Mouse (Mus musculus) liver, embryonic 16.5 days (tissue): ENCODE data around the gene Znrd1. TPM values are rescaled to one million over a fixed set of nuclear protein-coding genes. Genes with fewer than 3 reads are reported as not detected.

Experiments
- ATAC-seq: fragments of 200-750 bp; cut with Nextera tagmentation; 2 replicates; pipeline ENCODE4 v1.8.0; 2017; ENCODE audit warnings: low read depth, mild to moderate bottlenecking, moderate number of reproducible peaks, moderate library complexity
- H3K27ac ChIP-seq: fragments of 300-500 bp; sonication (generic); 2 replicates; pipeline ENCODE4 v1.5.1; 2014; ENCODE audit warnings: mild to moderate bottlenecking, low read length
- H3K27me3 ChIP-seq: fragments of 300-500 bp; sonication (generic); 2 replicates; pipeline ENCODE4 v1.6.1; 2014; ENCODE audit warnings: low read depth, low read length, mixed read lengths; ENCODE audit not compliant: control insufficient read depth, insufficient read depth
- H3K36me3 ChIP-seq: fragments of 300-500 bp; sonication (generic); 2 replicates; pipeline ENCODE4 v1.6.1; 2014; ENCODE audit warnings: mild to moderate bottlenecking; ENCODE audit not compliant: control insufficient read depth, insufficient read depth
- H3K4me1 ChIP-seq: fragments of 300-500 bp; sonication (generic); 2 replicates; pipeline ENCODE4 v1.6.1; 2014; ENCODE audit warnings: low read depth, low read length, mixed read lengths; ENCODE audit not compliant: control insufficient read depth
- H3K4me2 ChIP-seq: fragments of 300-500 bp; sonication (generic); 2 replicates; pipeline ENCODE4 v1.6.1; 2014; ENCODE audit warnings: low read depth, low read length, mixed read lengths
- H3K4me3 ChIP-seq: fragments of 300-500 bp; sonication (generic); 2 replicates; pipeline ENCODE4 v1.5.1; 2014; ENCODE audit warnings: low read depth, mild to moderate bottlenecking, low read length
- H3K9ac ChIP-seq: fragments of 300-500 bp; sonication (generic); 2 replicates; pipeline ENCODE4 v1.6.1; 2014; ENCODE audit warnings: low read depth, low read length
- H3K9me3 ChIP-seq: fragments of 300-500 bp; sonication (generic); replicated peaks from 2 replicates; pipeline ENCODE4 v1.6.1; 2016; ENCODE audit warnings: low read length; ENCODE audit not compliant: control insufficient read depth
- WGBS: fragments of 180-500 bp; shearing (Covaris S2); extraction: QIAGEN DNeasy Blood & Tissue Kit; methylation state at CpG from one replicate; pipeline ENCODE4 v1.1.7; 2014; ENCODE audit not compliant: insufficient replicate concordance; 5-methylcytosine and 5-hydroxymethylcytosine counted together
- polyA plus RNA-seq: library from polyadenylated mRNA; unstranded; fragments of >200 nt; fragmentation: Nextera tagmentation; extraction: Ambion mirVana; gene quantifications from 2 replicates; pipeline ENCODE4 v1.2.1, GENCODE M21; 2015

Gene Znrd1
- polyA plus RNA-seq, 1 experiment from 2014 or later = 20.9 TPM

GRCm38 (mm10) chr17:36915076-36915475, 43.3 kb downstream of the Znrd1 start:
- Histone ChIP-seq H3K27me3 (peaks cover 7% of the 10 kb centered on the region), H3K4me1 (no peaks in the 10 kb centered on the region), H3K9ac (no peak overlapping the region), H3K36me3 (no peaks in the 10 kb centered on the region), H3K4me3 (no peak overlapping the region), H3K9me3 (no peaks in the 10 kb centered on the region), H3K4me2 (no peak overlapping the region), H3K27ac (no peak overlapping the region)
- 8% methylated on average over 9 of the region's 9 CpGs for WGBS
- no peak for ATAC-seq

- Histone ChIP-seq H3K4me2 (no peak overlapping the region), H3K9ac (no peak overlapping the region), H3K27me3 (peaks cover 7% of the 10 kb centered on the region), H3K27ac (no peak overlapping the region), H3K4me3 (no peak overlapping the region), H3K4me1 (no peaks in the 10 kb centered on the region), H3K9me3 (no peaks in the 10 kb centered on the region), H3K36me3 (no peaks in the 10 kb centered on the region)
- 7% methylated on average over 2 of the region's 2 CpGs for WGBS
- no peak for ATAC-seq
Observed at GRCm38 (mm10) chr17:36914108-36914507, 44.3 kb downstream of the Znrd1 start.

GRCm38 (mm10) chr17:36912031-36912430, 46.3 kb downstream of the Znrd1 start:
- Histone ChIP-seq H3K27ac (no peak overlapping the region), H3K27me3 (peaks cover 7% of the 10 kb centered on the region), H3K4me1 (no peaks in the 10 kb centered on the region), H3K4me3 (no peak overlapping the region), H3K9ac (no peak overlapping the region), H3K4me2 (no peak overlapping the region), H3K9me3 (no peaks in the 10 kb centered on the region), H3K36me3 (no peaks in the 10 kb centered on the region)
- WGBS = 44% methylated on average over 2 of the region's 2 CpGs
- ATAC-seq = no peak

- no peak for ATAC-seq
- Histone ChIP-seq H3K4me2 (no peak overlapping the region), H3K4me1 (no peaks in the 10 kb centered on the region), H3K36me3 (no peaks in the 10 kb centered on the region), H3K27ac (no peak overlapping the region), H3K4me3 (no peak overlapping the region), H3K9me3 (no peaks in the 10 kb centered on the region), H3K27me3 (no peaks in the 10 kb centered on the region), H3K9ac (no peak overlapping the region)
- 31% methylated on average over 4 of the region's 4 CpGs for WGBS
Observed at GRCm38 (mm10) chr17:36909802-36910201, 48.6 kb downstream of the Znrd1 start.

- 22% methylated on average over 1 of the region's 1 CpGs for WGBS
- Histone ChIP-seq H3K4me3 (no peak overlapping the region), H3K27ac (no peak overlapping the region), H3K9ac (no peak overlapping the region), H3K36me3 (no peaks in the 10 kb centered on the region), H3K27me3 (no peaks in the 10 kb centered on the region), H3K4me2 (no peak overlapping the region), H3K4me1 (no peaks in the 10 kb centered on the region), H3K9me3 (no peaks in the 10 kb centered on the region)
- no peak for ATAC-seq
Observed at GRCm38 (mm10) chr17:36908235-36908634, 50.1 kb downstream of the Znrd1 start.

Other genes with a start within 250 kb of the Znrd1 start
- gene H2-M10.5, start 185.6 kb downstream of the Znrd1 start, polyA plus RNA-seq = not detected in 2 replicates
- gene H2-M10.6, start 146.4 kb downstream of the Znrd1 start, polyA plus RNA-seq = not detected in 2 replicates
- gene Trim26, start 121.4 kb downstream of the Znrd1 start, polyA plus RNA-seq = 15.8 and 16.7 TPM in 2 replicates
- 0.55 and 0.61 TPM in 2 replicates for gene Trim15, start 91.3 kb downstream of the Znrd1 start, polyA plus RNA-seq
- 285 and 295 TPM in 2 replicates for gene Trim10, start 89.0 kb downstream of the Znrd1 start, polyA plus RNA-seq
- gene Trim40, start 68.4 kb downstream of the Znrd1 start, polyA plus RNA-seq = not detected in 2 replicates
- gene Trim31, start 60.4 kb downstream of the Znrd1 start, polyA plus RNA-seq = 0.27 TPM in 1 of 2 replicates, not detected in the other
- gene Rnf39, start 15.6 kb downstream of the Znrd1 start, polyA plus RNA-seq = 0.08 TPM in 1 of 2 replicates, not detected in the other
- 23.9 and 28.8 TPM in 2 replicates for gene Ppp1r11, start 6.8 kb downstream of the Znrd1 start, polyA plus RNA-seq
- gene Znrd1as, start within 50 bp of the Znrd1 start, polyA plus RNA-seq = 2.5 and 3.0 TPM in 2 replicates
- gene 2410137M14Rik, start 22.7 kb upstream of the Znrd1 start, polyA plus RNA-seq = not detected in 2 replicates
- gene H2-M5, start 31.0 kb upstream of the Znrd1 start, polyA plus RNA-seq = not detected in 2 replicates
- gene Zfp57, start 42.6 kb upstream of the Znrd1 start, polyA plus RNA-seq = 2.9 and 3.4 TPM in 2 replicates
- gene Mog, start 64.8 kb upstream of the Znrd1 start, polyA plus RNA-seq = not detected in 2 replicates
- gene Gabbr1, start 87.4 kb upstream of the Znrd1 start, polyA plus RNA-seq = 0.46 and 1.0 TPM in 2 replicates
- not detected in 2 replicates for gene Olfr90, start 129.9 kb upstream of the Znrd1 start, polyA plus RNA-seq
- gene Olfr91, start 139.7 kb upstream of the Znrd1 start, polyA plus RNA-seq = not detected in 2 replicates
- gene Olfr92, start 161.5 kb upstream of the Znrd1 start, polyA plus RNA-seq = not detected in 2 replicates
- not detected in 2 replicates for gene Olfr93, start 202.9 kb upstream of the Znrd1 start, polyA plus RNA-seq
- not detected in 2 replicates for gene Ubd, start 235.3 kb upstream of the Znrd1 start, polyA plus RNA-seq
- not detected in 2 replicates for gene Olfr94, start 242.4 kb upstream of the Znrd1 start, polyA plus RNA-seq